Mouse (Mus musculus): ENCODE data around the gene Vmn1r72. TPM values are rescaled to one million over a fixed set of nuclear protein-coding genes. Genes with fewer than 3 reads are reported as not detected.
"Not testable (repeated sequence)": the region's sequence is repeated elsewhere in the genome, so short reads cannot be mapped to it uniquely, and the experiment has no call there.

The Vmn1r72 gene
- total RNA-seq (2021): not detected
- long read RNA-seq, experiment 1: 0 reads
- long read RNA-seq, experiment 2: 0 reads

- intact Hi-C loops (cut with DNase I); DNase-seq: not testable (repeated sequence)
These were observed at the start of gene Vmn1r72 for GRCm38 (mm10) chr7:11680047-11680446. TSS of gene Vmn1r72 (minus strand) at chr7:11680147.

- intact Hi-C loops (cut with DNase I); DNase-seq: not testable (repeated sequence)
These were observed 62.9 kb downstream of the Vmn1r72 start for GRCm38 (mm10) chr7:11617082-11617481.

Other genes with a start within 250 kb of the Vmn1r72 start
- not detected for gene Zscan4-ps2, start 165.8 kb downstream of the Vmn1r72 start, total RNA-seq (2021)
- gene Zscan4-ps3, start 70.8 kb downstream of the Vmn1r72 start, total RNA-seq (2021): not detected
- not detected for gene Vmn1r73, start 50.1 kb upstream of the Vmn1r72 start, total RNA-seq (2021)
- gene Vmn1r74, start 153.8 kb upstream of the Vmn1r72 start, total RNA-seq (2021): not detected
- not detected for gene Vmn1r75, start 194.5 kb upstream of the Vmn1r72 start, total RNA-seq (2021)